8 mouse cellular contexts compared by ENCODE assay signal in genomic region chr2:165874461-165875339, GRCm38 (mm10). TPM values are rescaled to one million over a fixed set of nuclear protein-coding genes. Genes with fewer than 3 reads are reported as not detected.
DNase-seq lines count a peak whose midpoint lies in the region; ATAC-seq lines count a peak whose summit lies in the region.

No protein-coding gene starts in this region.

- 27% methylated on average over 13 of the region's 13 CpGs for WGBS in forebrain, embryonic 12.5 days
- 38% methylated on average over 13 of the region's 13 CpGs for WGBS in heart, embryonic 16.5 days
- WGBS in neural tube, embryonic 15.5 days: 13% methylated on average over 13 of the region's 13 CpGs

- no peaks in the 10 kb centered on the region for H3K9me3 ChIP-seq in forebrain, embryonic 12.5 days
- no peaks in the 10 kb centered on the region for H3K9me3 ChIP-seq in heart, embryonic 16.5 days (replicated peaks; ENCODE audit: control insufficient read depth, low read length)
- H3K9me3 ChIP-seq in neural tube, embryonic 15.5 days (replicated peaks): no peaks in the 10 kb centered on the region

- H3K27ac ChIP-seq in forebrain, embryonic 12.5 days: peak overlapping the region; percentile 94
- peak overlapping the region; percentile 90 for H3K27ac ChIP-seq in heart, embryonic 16.5 days (ENCODE audit: low read length)
- H3K27ac ChIP-seq in neural tube, embryonic 15.5 days (replicated peaks): peak overlapping the region; percentile 94

- peak overlapping the region; percentile 42 for H3K4me2 ChIP-seq in forebrain, embryonic 12.5 days
- peak overlapping the region; percentile 33; the same call in 1 of the 2 replicates for H3K4me2 ChIP-seq in heart, embryonic 16.5 days (ENCODE audit: low read depth, low read length)
- H3K4me2 ChIP-seq in neural tube, embryonic 15.5 days: peak overlapping the region; percentile 73

- DNase-seq in 3134 (ENCODE audit: extremely low read depth, insufficient read length, low spot score): peak; percentile 60
- DNase-seq in adrenal gland, postnatal 25 days: peak; percentile 68
- peak; percentile 87 to 91 for DNase-seq in kidney, postnatal 36 days
- DNase-seq in lung, adult 18-20 months: peak; percentile 83 to 90

- ATAC-seq in forebrain, embryonic 12.5 days (ENCODE audit: low FRiP score): peak; percentile 81
- ATAC-seq in heart, embryonic 16.5 days (replicated peaks; ENCODE audit: extremely low read depth, insufficient read depth, low FRiP score): peak; percentile 80
- peak; percentile 71 for ATAC-seq in neural tube, embryonic 15.5 days (ENCODE audit: low FRiP score)
- ATAC-seq in megakaryocyte-erythroid progenitor cell, adult 5-6 weeks (replicated peaks; ENCODE audit: low FRiP score, low TSS enrichment, poor library complexity, severe bottlenecking): no peak

- H3K4me1 ChIP-seq in forebrain, embryonic 12.5 days: peaks cover 73% of the 10 kb centered on the region
- H3K4me1 ChIP-seq in heart, embryonic 16.5 days (ENCODE audit: control insufficient read depth, insufficient read depth, low read length): peaks cover 69% of the 10 kb centered on the region
- H3K4me1 ChIP-seq in neural tube, embryonic 15.5 days: peaks cover 90% of the 10 kb centered on the region

- peak overlapping the region; percentile 15; the same call in 1 of the 2 replicates for H3K4me3 ChIP-seq in forebrain, embryonic 12.5 days (replicated peaks)
- H3K4me3 ChIP-seq in heart, embryonic 16.5 days (ENCODE audit: low read length): no peak overlapping the region
- peak overlapping the region; percentile 25 for H3K4me3 ChIP-seq in neural tube, embryonic 15.5 days (replicated peaks)

- no peaks in the 10 kb centered on the region for H3K27me3 ChIP-seq in forebrain, embryonic 12.5 days
- no peaks in the 10 kb centered on the region for H3K27me3 ChIP-seq in heart, embryonic 16.5 days (ENCODE audit: control insufficient read depth, insufficient read depth, low read length)
- no peaks in the 10 kb centered on the region for H3K27me3 ChIP-seq in neural tube, embryonic 15.5 days (replicated peaks)

- peak overlapping the region; percentile 56 for H3K9ac ChIP-seq in forebrain, embryonic 12.5 days
- H3K9ac ChIP-seq in heart, embryonic 16.5 days (ENCODE audit: low read length): peak overlapping the region; percentile 67
- H3K9ac ChIP-seq in neural tube, embryonic 15.5 days (replicated peaks): peak overlapping the region; percentile 49

- H3K36me3 ChIP-seq in forebrain, embryonic 12.5 days (replicated peaks): peaks cover 41% of the 10 kb centered on the region
- H3K36me3 ChIP-seq in heart, embryonic 16.5 days (ENCODE audit: control insufficient read depth, insufficient read depth): peaks cover 8% of the 10 kb centered on the region; the same call in 1 of the 2 replicates
- H3K36me3 ChIP-seq in neural tube, embryonic 15.5 days: peaks cover 12% of the 10 kb centered on the region

RNA-seq across cellular contexts. Expression of gene Zmynd8, which starts 24.1 kb away (rescaled TPM):
- total RNA-seq in adrenal gland, postnatal 25 days (2021): 57.4 and 73.1 TPM in 2 replicates
- polyA plus RNA-seq in forebrain, embryonic 12.5 days (2016; fragmentation: Nextera tagmentation; extraction: Ambion mirVana): 67.6 and 71.5 TPM in 2 replicates
- polyA plus RNA-seq in heart, embryonic 16.5 days (2015; fragmentation: Nextera tagmentation; extraction: Ambion mirVana): 36.0 and 40.2 TPM in 2 replicates
- polyA plus RNA-seq in neural tube, embryonic 15.5 days (2015; fragmentation: Nextera tagmentation; extraction: Ambion mirVana): 79.3 and 79.5 TPM in 2 replicates
- 70.9 and 80.1 TPM in 2 replicates for total RNA-seq in megakaryocyte-erythroid progenitor cell, adult 5-6 weeks (2014; fragmentation: Nextera tagmentation)
- 27.2 and 42.9 TPM in 2 replicates for total RNA-seq in megakaryocyte-erythroid progenitor cell, adult 5-6 weeks (2017)
